Mouse (Mus musculus): ENCODE results near the gene Impg2. TPM values are rescaled to one million over a fixed set of nuclear protein-coding genes. Genes with fewer than 3 reads are reported as not detected.

Gene Impg2
- total and polyA plus RNA-seq, 3 experiments: 0.38 TPM; not detected in 2

- no peak for TF ChIP-seq POLR2AphosphoS5 (IDR thresholded peaks at IDR 0.05; ENCODE audit: insufficient replicate concordance, low read depth, low read length)
- H3K4me1 ChIP-seq (ENCODE audit: insufficient read depth, low read depth, low read length): no peaks in the 10 kb centered on the region
- DNase-seq (ENCODE audit: low spot score) (no peak), ATAC-seq (ENCODE audit: extremely low read depth, insufficient number of reproducible peaks, low FRiP score, poor library complexity, severe bottlenecking) (no peak)
- H3K27me3 ChIP-seq (ENCODE audit: insufficient read depth, low read length): no peaks in the 10 kb centered on the region
- no peak overlapping the region for H3K4me3 ChIP-seq (ENCODE audit: low read depth, low read length)
- no peaks in the 10 kb centered on the region for H3K9me3 ChIP-seq (replicated peaks)
- H3K36me3 ChIP-seq (replicated peaks): no peaks in the 10 kb centered on the region
Measured at GRCm38 (mm10) chr16:56279060-56279459, 74.9 kb downstream of the Impg2 start.

DNA sequence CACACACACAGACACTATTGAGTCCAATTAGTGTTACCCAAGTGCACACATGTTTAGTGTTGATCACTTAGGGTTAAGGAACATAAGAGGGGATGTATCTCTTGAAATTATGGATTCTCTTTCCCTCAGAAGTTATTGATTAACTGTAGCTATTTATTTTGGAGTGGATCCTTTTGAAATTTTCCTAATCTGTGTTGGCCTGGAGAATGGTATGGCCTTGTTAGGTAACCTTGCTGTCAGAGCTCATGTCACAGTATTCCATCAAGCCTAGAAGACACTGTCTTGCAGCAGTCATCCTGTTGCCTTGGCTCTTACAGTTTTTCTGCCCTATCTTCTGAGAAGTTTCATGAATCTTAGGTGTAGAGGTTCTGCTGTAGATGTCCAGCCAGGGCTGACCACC is 75.6 kb downstream of the Impg2 start:
- Histone ChIP-seq H3K9me3 (replicated peaks) (no peaks in the 10 kb centered on the region), H3K4me3 (ENCODE audit: low read depth, low read length) (no peak overlapping the region), H3K27me3 (ENCODE audit: insufficient read depth, low read length) (no peaks in the 10 kb centered on the region), H3K36me3 (replicated peaks) (no peaks in the 10 kb centered on the region), H3K4me1 (ENCODE audit: insufficient read depth, low read depth, low read length) (no peaks in the 10 kb centered on the region)
- ATAC-seq (ENCODE audit: extremely low read depth, insufficient number of reproducible peaks, low FRiP score, poor library complexity, severe bottlenecking) (no peak), DNase-seq (ENCODE audit: low spot score) (no peak)
- no peak for TF ChIP-seq TAL1 (conservative IDR thresholded peaks at IDR 0.05; ENCODE audit: low read depth, low read length)
- TF ChIP-seq CTCF (IDR thresholded peaks at IDR 0.05; ENCODE audit: low read depth, low read length): no peak
- no peak for TF ChIP-seq POLR2AphosphoS5 (IDR thresholded peaks at IDR 0.05; ENCODE audit: insufficient replicate concordance, low read depth, low read length)
- TF ChIP-seq GATA1 (IDR thresholded peaks at IDR 0.05; ENCODE audit: borderline replicate concordance, low read length): no peak
- TF ChIP-seq GATA2 (IDR thresholded peaks at IDR 0.05; ENCODE audit: borderline replicate concordance, low read depth, low read length): no peak

DNA sequence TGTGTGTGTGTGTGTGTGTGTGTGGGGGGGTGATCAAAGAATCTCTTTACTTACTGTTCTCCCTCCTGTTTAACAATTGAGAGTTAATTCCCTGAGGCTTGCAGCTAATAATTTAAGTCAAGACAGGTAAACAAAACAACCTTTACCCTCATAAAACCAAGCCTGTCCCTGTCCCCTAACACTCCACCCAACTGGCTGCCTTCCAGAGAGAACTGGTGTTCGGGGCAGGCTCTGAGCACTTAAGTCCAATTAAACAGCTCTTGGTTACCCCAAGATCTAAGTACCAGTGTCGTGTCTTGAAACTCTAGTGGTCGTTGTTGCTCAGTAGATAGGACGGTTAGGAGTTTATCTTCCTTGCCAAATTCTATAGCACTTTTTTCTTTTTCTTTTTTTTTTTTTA is 77.2 kb downstream of the Impg2 start:
- DNase-seq (ENCODE audit: low spot score): no peak
- no peaks in the 10 kb centered on the region for H3K36me3 ChIP-seq (replicated peaks)
- no peak for TF ChIP-seq GATA2 (IDR thresholded peaks at IDR 0.05; ENCODE audit: borderline replicate concordance, low read depth, low read length)
- no peak for TF ChIP-seq CTCF (IDR thresholded peaks at IDR 0.05; ENCODE audit: low read depth, low read length)
- no peak for TF ChIP-seq POLR2AphosphoS5 (IDR thresholded peaks at IDR 0.05; ENCODE audit: insufficient replicate concordance, low read depth, low read length)
- TF ChIP-seq TAL1 (conservative IDR thresholded peaks at IDR 0.05; ENCODE audit: low read depth, low read length): no peak
- TF ChIP-seq GATA1 (IDR thresholded peaks at IDR 0.05; ENCODE audit: borderline replicate concordance, low read length): no peak
- H3K4me1 ChIP-seq (ENCODE audit: insufficient read depth, low read depth, low read length): no peaks in the 10 kb centered on the region
- H3K4me3 ChIP-seq (ENCODE audit: low read depth, low read length): no peak overlapping the region
- H3K9me3 ChIP-seq (replicated peaks): no peaks in the 10 kb centered on the region
- no peak for ATAC-seq (ENCODE audit: extremely low read depth, insufficient number of reproducible peaks, low FRiP score, poor library complexity, severe bottlenecking)
- H3K27me3 ChIP-seq (ENCODE audit: insufficient read depth, low read length): no peaks in the 10 kb centered on the region

DNA sequence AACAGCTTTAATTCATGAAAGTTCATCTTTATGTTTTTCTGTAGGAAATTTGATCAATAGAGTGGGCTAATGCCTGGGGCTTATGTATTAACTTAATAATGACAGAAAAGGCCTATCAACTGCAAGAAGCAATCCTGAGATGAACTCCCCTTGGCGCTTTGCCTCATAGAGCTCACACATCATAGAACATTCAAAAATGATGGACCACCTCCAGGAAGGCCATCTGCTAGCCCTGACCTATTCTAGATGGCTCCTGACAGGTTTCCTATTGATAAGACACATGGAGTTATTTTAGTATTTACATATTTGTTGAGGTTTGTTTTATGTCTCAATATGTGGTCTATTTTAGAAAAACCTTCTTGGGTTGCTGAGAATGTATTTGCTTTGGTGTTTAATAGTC is 79.2 kb downstream of the Impg2 start:
- Histone ChIP-seq H3K4me1 (ENCODE audit: insufficient read depth, low read depth, low read length) (no peaks in the 10 kb centered on the region), H3K4me3 (ENCODE audit: low read depth, low read length) (no peak overlapping the region), H3K27me3 (ENCODE audit: insufficient read depth, low read length) (no peaks in the 10 kb centered on the region), H3K36me3 (replicated peaks) (no peaks in the 10 kb centered on the region), H3K9me3 (replicated peaks) (no peaks in the 10 kb centered on the region)
- TF ChIP-seq GATA1 (IDR thresholded peaks at IDR 0.05; ENCODE audit: borderline replicate concordance, low read length): no peak
- no peak for TF ChIP-seq CTCF (IDR thresholded peaks at IDR 0.05; ENCODE audit: low read depth, low read length)
- no peak for TF ChIP-seq POLR2AphosphoS5 (IDR thresholded peaks at IDR 0.05; ENCODE audit: insufficient replicate concordance, low read depth, low read length)
- TF ChIP-seq GATA2 (IDR thresholded peaks at IDR 0.05; ENCODE audit: borderline replicate concordance, low read depth, low read length): no peak
- TF ChIP-seq TAL1 (conservative IDR thresholded peaks at IDR 0.05; ENCODE audit: low read depth, low read length): no peak
- no peak for ATAC-seq (ENCODE audit: extremely low read depth, insufficient number of reproducible peaks, low FRiP score, poor library complexity, severe bottlenecking)
- no peak for DNase-seq (ENCODE audit: low spot score)

- ATAC-seq (ENCODE audit: extremely low read depth, insufficient number of reproducible peaks, low FRiP score, poor library complexity, severe bottlenecking): no peak
- no peak for TF ChIP-seq CTCF (IDR thresholded peaks at IDR 0.05; ENCODE audit: low read depth, low read length)
- no peak for TF ChIP-seq TAL1 (conservative IDR thresholded peaks at IDR 0.05; ENCODE audit: low read depth, low read length)
- no peak for TF ChIP-seq POLR2AphosphoS5 (IDR thresholded peaks at IDR 0.05; ENCODE audit: insufficient replicate concordance, low read depth, low read length)
- TF ChIP-seq GATA1 (IDR thresholded peaks at IDR 0.05; ENCODE audit: borderline replicate concordance, low read length): no peak
- no peak for TF ChIP-seq GATA2 (IDR thresholded peaks at IDR 0.05; ENCODE audit: borderline replicate concordance, low read depth, low read length)
- Histone ChIP-seq H3K36me3 (replicated peaks) (no peaks in the 10 kb centered on the region), H3K9me3 (replicated peaks) (no peaks in the 10 kb centered on the region), H3K4me1 (ENCODE audit: insufficient read depth, low read depth, low read length) (no peaks in the 10 kb centered on the region), H3K27me3 (ENCODE audit: insufficient read depth, low read length) (no peaks in the 10 kb centered on the region), H3K4me3 (ENCODE audit: low read depth, low read length) (no peak overlapping the region)
- DNase-seq (ENCODE audit: low spot score): no peak
Measured at GRCm38 (mm10) chr16:56283873-56284272, 79.8 kb downstream of the Impg2 start.

DNA sequence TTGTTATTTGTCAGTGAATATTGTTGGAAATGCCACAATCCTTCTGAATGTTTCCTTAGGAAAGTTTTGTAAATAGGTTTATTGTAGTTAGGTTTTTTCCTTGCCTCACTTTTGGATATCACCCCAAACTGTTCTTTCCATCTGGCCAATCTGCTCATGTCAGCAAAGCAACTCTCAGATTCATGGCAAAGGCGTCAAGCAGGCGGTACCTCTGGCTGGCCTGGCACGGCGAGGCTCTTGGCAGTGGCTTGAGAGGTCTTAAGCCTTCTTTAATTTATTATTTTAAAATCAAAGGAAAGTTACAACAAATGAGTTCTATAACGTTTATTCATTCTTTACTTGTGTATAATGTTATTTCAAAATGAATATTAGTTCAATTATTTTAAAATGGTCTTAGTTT is 82.0 kb downstream of the Impg2 start:
- Histone ChIP-seq H3K4me3 (ENCODE audit: low read depth, low read length) (no peak overlapping the region), H3K27me3 (ENCODE audit: insufficient read depth, low read length) (no peaks in the 10 kb centered on the region), H3K36me3 (replicated peaks) (no peaks in the 10 kb centered on the region), H3K4me1 (ENCODE audit: insufficient read depth, low read depth, low read length) (no peaks in the 10 kb centered on the region), H3K9me3 (replicated peaks) (no peaks in the 10 kb centered on the region)
- no peak for DNase-seq (ENCODE audit: low spot score)
- no peak for ATAC-seq (ENCODE audit: extremely low read depth, insufficient number of reproducible peaks, low FRiP score, poor library complexity, severe bottlenecking)
- no peak for TF ChIP-seq POLR2AphosphoS5 (IDR thresholded peaks at IDR 0.05; ENCODE audit: insufficient replicate concordance, low read depth, low read length)
- no peak for TF ChIP-seq GATA2 (IDR thresholded peaks at IDR 0.05; ENCODE audit: borderline replicate concordance, low read depth, low read length)
- no peak for TF ChIP-seq TAL1 (conservative IDR thresholded peaks at IDR 0.05; ENCODE audit: low read depth, low read length)
- no peak for TF ChIP-seq GATA1 (IDR thresholded peaks at IDR 0.05; ENCODE audit: borderline replicate concordance, low read length)
- no peak for TF ChIP-seq CTCF (IDR thresholded peaks at IDR 0.05; ENCODE audit: low read depth, low read length)

GRCm38 (mm10) chr16:56286977-56287376 is 82.9 kb downstream of the Impg2 start:
- ATAC-seq (ENCODE audit: extremely low read depth, insufficient number of reproducible peaks, low FRiP score, poor library complexity, severe bottlenecking) (no peak), DNase-seq (ENCODE audit: low spot score) (no peak)
- no peaks in the 10 kb centered on the region for H3K9me3 ChIP-seq (replicated peaks)
- H3K27me3 ChIP-seq (ENCODE audit: insufficient read depth, low read length): no peaks in the 10 kb centered on the region
- H3K4me1 ChIP-seq (ENCODE audit: insufficient read depth, low read depth, low read length): no peaks in the 10 kb centered on the region
- no peak for TF ChIP-seq GATA1 (IDR thresholded peaks at IDR 0.05; ENCODE audit: borderline replicate concordance, low read length)
- no peak for TF ChIP-seq GATA2 (IDR thresholded peaks at IDR 0.05; ENCODE audit: borderline replicate concordance, low read depth, low read length)
- TF ChIP-seq POLR2AphosphoS5 (IDR thresholded peaks at IDR 0.05; ENCODE audit: insufficient replicate concordance, low read depth, low read length): no peak
- no peak for TF ChIP-seq CTCF (IDR thresholded peaks at IDR 0.05; ENCODE audit: low read depth, low read length)
- TF ChIP-seq TAL1 (conservative IDR thresholded peaks at IDR 0.05; ENCODE audit: low read depth, low read length): no peak
- no peak overlapping the region for H3K4me3 ChIP-seq (ENCODE audit: low read depth, low read length)
- no peaks in the 10 kb centered on the region for H3K36me3 ChIP-seq (replicated peaks)
